Mouse (Mus musculus) embryo, embryonic 11.5 days (tissue): ENCODE measurements around the gene Cdc42ep2.

Source experiments
- DNase-seq: peaks from one replicate; pipeline ENCODE4 v3.0.0-alpha.2; 2012; ENCODE audit warnings: low read depth, low spot score

The Cdc42ep2 gene

GRCm38 (mm10) chr19:5874969-5875480 is 49.6 kb downstream of the Cdc42ep2 start, which contains the start of gene Frmd8:
Gene Frmd8, minus strand, starts transcription at chr19:5875274.
- peak; percentile 92 for DNase-seq

GRCm38 (mm10) chr19:5874391-5874968 is 50.1 kb downstream of the Cdc42ep2 start:
- DNase-seq: no peak

DNA sequence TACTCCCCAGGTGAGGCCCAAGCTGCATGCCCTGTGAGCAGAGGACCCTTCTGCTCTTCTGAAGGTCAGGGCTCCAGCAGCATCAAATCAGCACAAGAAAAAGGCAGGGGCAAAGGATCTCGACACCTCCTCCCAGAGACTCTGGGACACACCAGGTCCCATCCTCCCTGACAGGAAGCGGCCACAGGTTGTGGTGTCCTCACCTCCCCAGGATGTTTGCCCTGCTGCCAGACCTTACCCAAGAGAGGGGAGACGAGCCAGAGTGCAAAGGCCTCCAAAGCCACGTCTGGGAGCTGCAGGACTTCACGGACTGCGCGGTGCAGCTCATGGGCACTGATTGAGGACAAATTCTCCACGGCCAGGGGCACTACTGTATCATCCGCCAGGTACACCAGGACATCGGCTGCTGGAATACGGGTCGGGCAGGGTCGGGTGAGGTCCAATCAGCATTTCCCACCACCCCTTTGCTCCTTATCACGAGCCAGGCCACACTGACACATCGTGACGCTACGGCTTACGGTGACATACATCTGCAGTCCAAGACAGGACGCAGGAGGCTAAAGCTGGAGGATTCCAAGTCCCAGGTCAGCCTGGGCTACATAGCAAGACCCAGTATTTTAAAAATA is 51.6 kb downstream of the Cdc42ep2 start:
- no peak for DNase-seq

DNA sequence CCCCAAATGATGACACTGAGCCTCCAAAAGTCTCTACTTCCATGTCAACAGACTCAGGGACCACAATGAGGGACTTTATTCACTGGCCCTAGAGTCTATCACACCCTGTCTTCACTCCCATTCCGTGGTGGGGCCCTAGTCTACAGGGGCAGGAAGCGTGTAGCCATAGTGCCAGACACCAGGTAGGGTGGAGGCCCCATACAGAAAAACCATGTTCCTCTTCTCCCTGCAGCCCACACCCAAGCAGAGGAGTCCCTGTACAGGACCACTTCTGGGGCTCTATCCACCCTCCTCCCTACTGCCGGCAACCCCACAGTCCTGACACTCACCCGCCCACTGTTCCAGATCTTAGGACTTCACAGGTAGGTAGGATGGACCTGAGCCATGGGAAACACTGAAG is 52.1 kb downstream of the Cdc42ep2 start:
- DNase-seq: no peak

DNA sequence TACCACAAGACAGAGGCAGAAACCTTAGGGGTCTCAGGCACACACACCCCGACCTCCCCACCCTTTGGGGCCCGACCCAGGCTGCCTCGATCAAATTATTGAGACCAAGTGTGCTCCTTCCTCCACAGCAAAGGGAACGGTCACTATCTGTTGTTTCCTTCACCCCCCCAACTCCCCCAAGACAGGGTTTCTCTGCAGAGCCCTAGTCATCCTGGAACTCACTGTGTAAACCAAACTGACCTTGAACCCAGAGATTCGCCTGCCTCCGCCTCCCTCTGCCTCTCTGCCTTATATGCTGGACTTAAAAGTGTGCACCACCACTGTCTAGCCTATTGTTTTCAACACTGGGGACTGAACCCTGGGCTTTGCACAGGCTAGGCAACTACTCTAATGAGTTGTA is 52.9 kb downstream of the Cdc42ep2 start:
- no peak for DNase-seq

- DNase-seq: no peak
These were observed 53.3 kb downstream of the Cdc42ep2 start for GRCm38 (mm10) chr19:5871273-5871672.

DNA sequence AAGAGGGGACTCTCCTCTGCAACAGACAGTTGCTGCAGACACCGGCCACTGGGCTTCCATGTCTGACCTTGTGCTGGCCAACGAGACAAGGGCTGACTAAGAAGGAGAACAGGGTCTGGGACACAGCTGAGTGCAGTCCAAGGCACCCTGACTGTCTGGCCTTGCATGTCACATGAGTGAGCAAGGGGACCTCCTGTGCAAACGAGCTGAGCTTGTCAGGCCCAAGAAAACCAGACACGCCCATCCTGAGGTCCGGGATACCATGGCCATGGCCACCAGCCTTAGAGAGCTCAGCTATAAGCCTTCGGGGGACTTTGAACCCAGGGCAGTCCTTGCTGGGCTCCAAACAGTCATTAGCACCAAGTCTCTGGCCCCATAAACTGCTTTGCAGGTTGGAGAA is 56.5 kb downstream of the Cdc42ep2 start:
- no peak for DNase-seq
